Mouse (Mus musculus): ENCODE results near the gene Hcfc2. TPM values are rescaled to one million over a fixed set of nuclear protein-coding genes. Genes with fewer than 3 reads are reported as not detected.

Hcfc2 gene
- polyA plus RNA-seq, 1 experiment from 2014 or later = 25.5 TPM

DNA sequence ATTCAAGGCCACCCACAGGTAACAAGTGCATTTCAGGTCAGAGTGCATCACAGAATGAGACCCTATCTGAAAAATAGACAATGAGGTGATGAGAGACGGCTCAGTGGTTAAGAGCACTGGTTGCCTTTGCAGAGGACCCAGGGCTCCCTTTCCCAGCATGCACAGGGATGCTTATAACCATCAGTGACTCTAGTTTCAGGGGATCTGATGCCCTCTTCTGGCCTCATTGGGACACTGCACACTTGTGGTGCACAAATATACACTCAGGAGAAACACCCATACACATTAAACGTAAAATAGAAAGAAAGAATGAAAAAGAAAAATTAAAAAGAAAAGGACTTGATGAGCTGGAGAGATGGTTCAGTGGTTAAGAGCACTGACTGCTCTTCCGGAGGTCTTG is 95.8 kb downstream of the Hcfc2 start:
- no peak overlapping the region for H3K4me2 ChIP-seq (replicated peaks; ENCODE audit: low read depth, low read length)
- H3K9ac ChIP-seq (ENCODE audit: low read depth, low read length) = no peak overlapping the region
- 94% methylated on average over 3 of the region's 3 CpGs for WGBS
- ATAC-seq (ENCODE audit: low FRiP score, low TSS enrichment) = no peak
- no peaks in the 10 kb centered on the region for H3K27me3 ChIP-seq (ENCODE audit: control insufficient read depth, insufficient read depth, low read length)
- no peak overlapping the region for H3K4me3 ChIP-seq (ENCODE audit: low read length)
- H3K27ac ChIP-seq (ENCODE audit: low read depth, low read length) = no peak overlapping the region
- H3K9me3 ChIP-seq (ENCODE audit: control insufficient read depth, low read length) = no peaks in the 10 kb centered on the region
- H3K36me3 ChIP-seq (ENCODE audit: control insufficient read depth, insufficient read depth, low read length) = no peaks in the 10 kb centered on the region
- H3K4me1 ChIP-seq (ENCODE audit: control insufficient read depth, insufficient read depth, low read length) = peaks cover 7% of the 10 kb centered on the region; the same call in 1 of the 2 replicates

Other genes starting within 250 kb of the Hcfc2 start
- gene Gm1553, start 203.5 kb upstream of the Hcfc2 start, polyA plus RNA-seq (2014; fragmentation: Nextera tagmentation; extraction: Ambion mirVana) = not detected in 2 replicates
- gene 1190007I07Rik, start 72.9 kb upstream of the Hcfc2 start, polyA plus RNA-seq (2014; fragmentation: Nextera tagmentation; extraction: Ambion mirVana) = 56.2 and 67.2 TPM in 2 replicates
- gene Tdg, start 66.3 kb upstream of the Hcfc2 start, polyA plus RNA-seq (2014; fragmentation: Nextera tagmentation; extraction: Ambion mirVana) = 99.4 and 186 TPM in 2 replicates
- gene Glt8d2, start 5.5 kb upstream of the Hcfc2 start, polyA plus RNA-seq (2014; fragmentation: Nextera tagmentation; extraction: Ambion mirVana) = 3.0 and 4.0 TPM in 2 replicates
- 54.7 and 55.0 TPM in 2 replicates for gene Nfyb, start 68.0 kb downstream of the Hcfc2 start, polyA plus RNA-seq (2014; fragmentation: Nextera tagmentation; extraction: Ambion mirVana)
- gene Txnrd1, start 137.8 kb downstream of the Hcfc2 start, polyA plus RNA-seq (2014; fragmentation: Nextera tagmentation; extraction: Ambion mirVana) = 72.4 and 136 TPM in 2 replicates
- 0.34 and 0.81 TPM in 2 replicates for gene Eid3, start 170.5 kb downstream of the Hcfc2 start, polyA plus RNA-seq (2014; fragmentation: Nextera tagmentation; extraction: Ambion mirVana)

All from kidney, embryonic 14.5 days (tissue).